Mouse (Mus musculus): Measurements from ENCODE around the gene Phf1.
A peak's percentile ranks its signal among the peaks of the same experiment; 100 is the strongest.

Gene Phf1

GRCm38 (mm10) chr17:26933885-26934827, 1.3 kb downstream of the Phf1 start:
- no peak for DNase-seq

- DNase-seq = no peak
Measured at GRCm38 (mm10) chr17:26935027-26935426, 2.2 kb downstream of the Phf1 start.

GRCm38 (mm10) chr17:26936453-26936852, 3.6 kb downstream of the Phf1 start:
- DNase-seq = no peak

- DNase-seq = no peak
Measured at GRCm38 (mm10) chr17:26936921-26937695, 4.3 kb downstream of the Phf1 start.

- no peak for DNase-seq
Measured at GRCm38 (mm10) chr17:26937883-26938695, 5.2 kb downstream of the Phf1 start.

GRCm38 (mm10) chr17:26938731-26939130, 5.9 kb downstream of the Phf1 start:
- no peak for DNase-seq

GRCm38 (mm10) chr17:26939178-26939972, 6.5 kb downstream of the Phf1 start, which contains the start of gene Cuta:
Gene Cuta (minus strand): TSS chr17:26939569.
- peak; percentile 100 for DNase-seq

- DNase-seq = no peak
Measured at GRCm38 (mm10) chr17:26939973-26940300, 7.1 kb downstream of the Phf1 start.

GRCm38 (mm10) chr17:26941031-26941789, 8.4 kb downstream of the Phf1 start, which contains the start of gene Syngap1:
Gene Syngap1 (plus strand): TSS chr17:26941253.
- DNase-seq = peak; percentile 26 to 53

GRCm38 (mm10) chr17:26941841-26942570, 9.2 kb downstream of the Phf1 start:
- DNase-seq = no peak

GRCm38 (mm10) chr17:26945824-26946495, 13.1 kb downstream of the Phf1 start:
- no peak for DNase-seq

- DNase-seq = peak; percentile 91 to 93
Measured at GRCm38 (mm10) chr17:26946567-26946966, 13.7 kb downstream of the Phf1 start.

GRCm38 (mm10) chr17:26947231-26948100, 14.6 kb downstream of the Phf1 start:
- DNase-seq = no peak

GRCm38 (mm10) chr17:26948316-26949050, 15.6 kb downstream of the Phf1 start:
- DNase-seq = peak; percentile 52 to 83

- peak in 1 of 2 experiments; percentile 39 for DNase-seq
Measured at GRCm38 (mm10) chr17:26949051-26949577, 16.3 kb downstream of the Phf1 start.

- DNase-seq = no peak
Measured at GRCm38 (mm10) chr17:26949866-26950265, 17.0 kb downstream of the Phf1 start.

- DNase-seq = no peak
Measured at GRCm38 (mm10) chr17:26950560-26951288, 17.9 kb downstream of the Phf1 start.
